Mouse (Mus musculus) T-helper 1 cell (primary cell): ENCODE measurements at regions not wholly inside any gene's neighbourhood (a gene's known extent, or its start where the extent isn't known, plus 50 kb on each side); places are given as distances from the start of the nearest gene placed in this dataset.

ENCODE experiments used
- in situ Hi-C: fragments of 300-600 bp; cut with MboI, MseI; formaldehyde crosslinking; loops from one replicate; pipeline ENCODE4 v1.15.1; 2025; ENCODE audit warnings: high pct_unique_total_duplicates

DNA sequence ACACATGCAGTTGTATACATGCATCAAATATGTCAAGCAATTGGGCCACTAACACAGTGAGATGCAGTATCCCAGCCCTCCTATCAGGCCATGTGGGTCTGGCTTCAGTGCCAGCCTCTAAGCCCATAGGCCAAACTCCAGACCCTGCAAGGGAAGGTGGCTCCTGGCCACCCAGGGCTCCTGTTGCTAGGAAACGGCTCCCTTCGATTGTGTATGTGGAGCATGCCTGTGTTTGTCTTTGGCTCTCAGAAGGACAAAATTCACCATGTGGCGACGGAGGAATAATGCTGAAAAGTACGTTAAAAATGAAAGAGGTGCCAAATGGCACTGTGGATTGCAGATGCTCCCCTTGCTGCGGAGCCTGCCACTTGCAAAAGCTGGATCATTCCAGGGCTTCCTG is 249.4 kb upstream of the Mki67 start:
- in situ Hi-C loops = no loop called here

DNA sequence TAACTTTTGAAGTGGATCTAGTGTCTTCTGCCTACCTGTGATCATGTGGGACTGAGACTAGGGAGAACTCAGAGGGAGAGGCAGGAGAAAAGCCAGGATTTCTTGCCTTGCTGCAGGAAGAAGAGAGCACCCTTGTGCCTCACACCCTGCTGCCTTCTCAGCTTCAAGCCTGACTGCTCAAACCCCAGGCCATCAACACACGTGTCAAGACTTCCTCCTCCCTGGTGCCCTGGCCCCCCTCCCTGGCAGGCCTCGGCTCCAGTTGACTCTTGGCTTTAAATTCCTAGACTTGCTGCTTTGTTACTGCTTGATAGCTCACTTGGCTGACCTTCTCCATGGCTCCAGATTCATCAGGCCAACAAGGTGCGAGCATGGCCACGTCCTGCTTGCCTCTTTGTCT is 250.1 kb upstream of the Mki67 start:
- in situ Hi-C loops = no loop called here

DNA sequence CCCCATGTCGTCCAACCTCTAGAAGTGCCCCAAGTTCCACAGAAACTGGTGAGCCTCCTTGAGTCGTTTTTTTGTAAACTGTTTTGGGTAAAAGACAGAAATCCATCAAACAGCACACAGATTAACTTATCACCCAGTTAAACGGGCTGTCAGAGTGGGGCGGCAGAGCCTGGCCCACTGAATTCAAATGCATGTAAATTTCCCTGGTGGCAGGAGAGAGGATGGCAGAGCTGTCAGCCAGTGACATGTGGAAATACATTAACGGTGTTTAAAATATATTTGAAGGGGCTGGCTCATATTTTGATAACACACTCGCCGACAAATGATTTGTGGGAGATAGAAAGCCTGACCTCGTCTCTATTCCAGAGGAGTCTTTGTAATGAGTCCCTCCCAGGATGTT is 252.5 kb upstream of the Mki67 start:
- in situ Hi-C loops = no loop called here

DNA sequence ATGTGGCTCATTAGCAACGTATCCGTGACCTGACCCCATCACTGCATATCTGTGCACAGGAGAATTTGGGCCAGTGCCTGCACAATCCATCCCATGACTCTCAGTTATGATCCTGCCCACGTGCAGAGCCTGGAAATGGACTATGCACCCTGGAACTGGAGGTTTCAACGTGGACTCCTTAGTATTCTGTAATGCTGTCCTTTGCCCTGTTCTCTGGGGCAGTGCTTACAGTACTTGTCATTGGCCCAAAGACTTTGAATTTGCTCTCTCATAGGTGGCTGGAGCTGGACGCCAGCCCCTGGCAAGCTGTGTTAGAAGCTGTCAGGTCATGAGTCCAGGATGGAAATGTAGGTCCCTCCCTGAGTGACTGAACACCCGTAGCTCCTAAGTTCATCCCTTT is 269.9 kb upstream of the Mki67 start:
- in situ Hi-C loops = no loop called here

DNA sequence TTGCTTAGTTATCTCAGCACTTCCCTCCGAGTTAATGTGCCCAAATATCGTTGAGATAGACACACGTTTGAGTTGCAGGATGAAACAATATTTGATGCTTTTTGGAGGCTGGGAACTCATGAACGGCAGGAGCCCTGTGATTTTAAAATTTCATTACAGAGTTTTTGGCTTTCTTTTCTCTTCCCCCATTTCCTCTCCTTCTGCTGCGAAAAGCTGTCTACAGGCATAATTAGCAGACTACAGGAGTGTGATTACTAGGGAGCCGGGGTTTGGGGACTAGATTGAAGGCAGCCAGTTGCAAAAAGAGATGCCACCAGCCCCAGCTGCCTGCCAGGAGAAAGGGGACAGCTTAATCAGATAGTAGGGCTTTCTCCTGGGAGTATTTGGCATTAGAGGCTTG is 274.2 kb upstream of the Mki67 start:
- in situ Hi-C loops = no loop called here

DNA sequence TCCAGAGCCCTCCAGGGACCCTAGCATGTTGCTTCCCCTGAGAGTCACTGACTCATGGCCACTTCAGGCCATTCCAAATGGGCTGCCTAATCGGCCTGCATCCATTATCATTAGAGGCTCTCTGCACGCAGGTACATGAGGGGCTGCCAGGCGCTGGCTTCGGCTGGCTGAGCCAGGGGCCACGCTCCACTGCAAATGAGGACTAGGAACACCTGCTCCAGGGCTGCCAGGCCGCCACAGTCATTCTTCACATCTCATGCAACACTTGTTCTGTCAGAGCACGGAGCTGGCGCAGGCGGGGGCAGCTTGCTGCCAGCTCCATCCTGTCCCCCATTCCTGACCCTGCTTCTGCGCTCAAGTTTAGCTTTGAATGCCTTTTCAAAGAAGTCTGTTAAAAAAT is 280.7 kb upstream of the Mki67 start:
- in situ Hi-C loops = no loop called here

DNA sequence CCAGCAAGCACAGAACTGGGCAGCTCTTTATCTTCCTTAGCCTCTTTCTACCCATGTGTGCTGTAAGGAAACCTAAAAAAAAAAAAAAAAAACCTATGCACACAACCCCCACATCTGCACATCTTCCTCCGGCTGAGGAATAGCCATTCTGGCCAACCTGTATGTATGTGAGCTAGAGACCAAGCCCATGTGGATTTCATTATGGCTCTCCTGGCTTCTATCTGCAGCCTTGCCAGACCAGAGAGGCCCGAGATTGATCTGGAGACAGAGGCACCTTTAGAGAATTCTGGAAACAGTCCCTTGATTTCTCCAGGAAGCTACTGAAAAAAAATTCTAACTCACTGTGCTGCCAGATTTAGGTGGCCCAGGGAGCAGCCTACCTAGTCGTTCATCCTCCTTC is 281.5 kb upstream of the Mki67 start:
- in situ Hi-C loops = no loop called here

DNA sequence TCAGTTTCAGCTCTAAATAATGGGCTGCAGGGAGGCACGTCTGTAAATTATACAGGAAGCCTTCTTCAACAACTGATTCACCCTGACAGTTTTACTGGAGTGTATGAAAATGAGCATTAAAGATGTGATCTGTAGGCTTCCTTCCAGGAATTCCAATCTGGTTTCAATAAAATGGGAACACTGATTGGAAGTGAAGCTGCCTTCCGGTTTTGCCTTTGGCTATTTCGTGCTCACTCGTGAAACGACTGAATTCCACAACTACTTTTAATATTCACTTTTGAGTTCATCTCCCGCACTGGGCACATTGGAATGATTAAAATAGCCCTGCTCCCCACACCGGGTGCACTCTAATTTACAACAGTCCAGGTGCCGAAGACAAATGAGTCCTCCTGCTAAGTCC is 286.2 kb upstream of the Mki67 start:
- in situ Hi-C loops = no loop called here

DNA sequence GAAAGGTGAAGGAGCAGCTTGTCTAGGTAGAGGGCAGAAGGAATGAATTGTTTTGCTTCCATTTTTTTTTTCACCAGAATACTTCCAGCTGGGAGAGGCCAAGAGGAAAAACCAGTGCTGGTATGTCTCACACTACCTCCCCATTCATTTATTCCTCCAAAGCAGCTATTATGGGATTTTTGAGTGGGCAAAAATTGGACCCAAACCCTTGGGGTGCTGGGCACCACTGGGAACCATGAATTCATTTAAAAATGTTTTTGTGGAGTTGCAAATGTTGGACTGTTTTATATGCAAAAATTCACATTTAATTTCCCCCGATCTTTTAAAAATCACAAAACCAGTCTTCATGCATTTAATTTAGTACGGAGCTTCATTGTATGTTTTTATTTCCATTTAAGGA is 287.1 kb upstream of the Mki67 start:
- in situ Hi-C loops = no loop called here

DNA sequence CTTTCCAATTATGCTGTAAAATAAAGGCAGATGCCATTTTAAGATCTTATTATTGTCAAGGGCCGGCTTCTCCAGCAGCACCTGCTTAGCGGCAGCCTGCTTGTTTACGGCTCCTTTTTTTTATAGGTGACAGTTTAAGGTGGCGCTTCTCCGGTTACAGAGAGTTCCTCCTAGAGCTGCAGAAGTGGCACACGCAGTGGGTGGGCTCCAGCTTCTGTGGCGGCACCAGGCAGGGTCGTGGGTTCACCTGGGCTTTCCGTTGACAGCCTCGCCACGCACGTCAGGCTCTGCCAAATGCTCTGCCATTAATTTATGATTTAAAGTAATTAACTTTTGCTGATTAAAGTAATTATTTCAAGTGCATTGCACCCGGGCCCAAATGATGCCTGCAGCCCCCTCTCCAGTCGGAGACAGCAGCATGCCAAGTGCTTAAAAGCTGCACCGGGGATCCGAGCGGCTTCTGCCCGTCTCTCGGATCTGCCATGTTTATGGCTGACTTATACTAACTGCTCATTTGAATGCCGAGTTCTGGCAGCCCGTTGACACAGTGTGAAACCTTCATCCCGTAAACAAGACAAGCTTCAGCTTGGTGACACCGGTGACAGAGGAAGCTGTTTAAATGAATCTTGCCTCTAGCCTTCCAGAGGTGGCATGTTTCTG is 291.8 kb upstream of the Mki67 start:
- in situ Hi-C loops = no loop called here

DNA sequence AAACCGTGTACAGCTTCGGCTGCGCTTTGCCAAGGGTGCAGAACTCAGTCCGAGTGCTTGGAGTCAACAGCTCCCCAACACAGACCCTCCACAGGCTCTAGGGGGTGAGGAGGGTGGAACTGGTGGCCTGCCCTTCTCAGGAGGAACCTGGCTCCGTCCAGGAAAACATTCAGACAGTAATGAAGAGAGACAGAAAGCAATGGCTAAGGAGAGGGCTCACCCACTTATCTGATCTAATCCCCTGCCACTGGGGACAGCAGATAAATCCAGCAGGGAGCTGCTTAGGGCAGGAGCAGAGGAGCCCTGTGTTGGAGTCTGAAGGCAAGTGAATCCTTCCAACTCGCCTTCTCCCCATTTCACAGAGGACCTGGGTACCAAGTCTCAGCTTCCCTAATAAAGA is 292.3 kb upstream of the Mki67 start:
- in situ Hi-C loops = no loop called here

DNA sequence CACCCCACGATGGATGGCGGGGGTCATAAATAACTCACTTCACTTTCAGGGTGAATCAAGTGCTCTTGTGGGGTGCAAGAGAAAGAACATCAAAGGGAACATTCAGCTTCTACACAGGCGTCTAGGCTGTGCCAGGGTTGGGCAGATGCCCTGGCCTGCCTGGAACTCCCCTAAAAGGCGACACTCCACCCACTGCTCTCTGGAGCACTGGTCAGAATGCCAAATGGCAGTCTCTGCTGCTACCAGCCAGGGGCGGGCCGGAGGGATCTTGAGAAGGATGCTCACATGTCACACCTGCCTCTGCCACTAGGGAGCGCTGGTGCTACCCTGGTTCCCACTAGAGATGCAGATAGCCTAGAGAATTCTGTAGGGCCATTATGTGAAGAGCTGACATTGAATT is 293.9 kb upstream of the Mki67 start:
- in situ Hi-C loops = no loop called here

DNA sequence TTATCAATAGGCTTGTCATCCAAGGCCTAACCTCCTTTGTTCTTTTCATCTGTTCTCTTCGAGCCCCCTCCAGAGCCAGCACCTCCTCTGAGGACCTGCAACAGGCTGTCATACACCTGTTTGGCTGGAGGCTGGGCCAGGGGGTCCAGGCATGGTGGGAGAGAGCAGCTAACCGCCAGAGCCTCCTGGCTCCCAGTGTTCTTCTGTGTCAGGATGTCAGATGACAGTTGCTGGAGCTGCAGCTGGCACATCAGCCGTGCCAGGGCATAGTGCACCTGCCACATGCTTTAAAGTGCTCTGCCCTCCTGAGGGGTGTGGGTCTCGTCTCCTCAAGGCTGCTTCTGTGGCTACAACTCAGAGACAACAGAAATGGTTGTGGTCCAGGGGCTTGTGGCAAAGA is 298.5 kb upstream of the Mki67 start:
- in situ Hi-C loops = no loop called here

DNA sequence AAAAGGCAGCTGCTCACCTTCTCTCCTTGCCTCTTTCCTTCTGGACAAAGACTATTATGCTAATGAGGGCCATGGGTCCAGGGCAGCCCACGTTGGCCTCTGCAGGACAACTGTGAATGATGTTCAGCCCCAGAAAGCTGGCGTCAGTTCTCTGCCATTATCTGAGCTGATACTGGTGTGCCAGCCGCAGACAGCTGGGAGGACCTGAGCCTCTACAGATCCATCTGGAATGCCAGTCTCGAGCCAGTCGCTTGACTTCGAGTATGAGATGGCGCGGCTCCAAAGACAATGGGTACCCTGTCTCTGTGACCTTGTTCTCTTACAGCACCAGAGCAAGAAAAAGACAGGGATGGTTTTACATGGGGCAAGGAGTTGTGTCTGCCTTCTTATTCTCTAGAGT is 300.8 kb upstream of the Mki67 start:
- in situ Hi-C loops = no loop called here

DNA sequence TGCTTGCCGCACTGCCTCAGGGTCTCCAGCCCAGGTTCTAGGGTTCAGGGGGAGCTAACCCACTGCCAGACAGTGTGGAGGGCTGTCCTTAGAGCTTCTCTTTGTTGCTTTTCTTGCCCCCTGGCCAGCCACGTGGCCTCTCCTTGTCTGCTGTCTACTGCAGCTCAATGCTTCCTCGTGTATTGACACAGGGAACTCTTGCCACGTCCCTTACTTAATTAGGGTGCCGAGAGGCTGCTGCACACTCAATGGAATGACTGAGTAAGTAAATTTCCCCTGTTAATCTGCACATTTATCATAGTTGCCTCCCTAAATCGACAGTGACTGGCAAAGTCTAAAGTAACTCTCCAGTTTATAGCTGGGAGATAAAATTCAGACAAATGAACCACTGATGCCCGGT is 304.4 kb upstream of the Mki67 start:
- in situ Hi-C loops = no loop called here

DNA sequence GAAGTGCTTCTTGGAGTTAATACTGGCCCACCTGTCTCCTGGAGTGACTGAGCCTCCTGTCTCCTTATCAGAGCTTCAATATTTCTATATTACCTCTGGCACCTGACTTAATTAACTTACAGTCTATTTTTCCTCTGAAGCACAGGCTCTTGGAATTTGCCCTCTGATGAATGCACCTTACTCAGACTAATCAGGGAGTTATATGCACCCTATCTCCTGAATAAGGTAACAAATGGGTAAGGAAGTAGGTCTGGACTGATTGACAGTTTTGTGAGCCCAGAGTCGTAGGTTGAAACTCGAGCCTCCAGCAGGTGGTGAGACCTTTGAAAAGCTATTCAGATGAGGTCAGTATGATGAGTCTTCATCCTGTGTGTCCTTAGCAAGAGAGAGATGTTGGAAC is 304.9 kb upstream of the Mki67 start:
- in situ Hi-C loops = no loop called here

DNA sequence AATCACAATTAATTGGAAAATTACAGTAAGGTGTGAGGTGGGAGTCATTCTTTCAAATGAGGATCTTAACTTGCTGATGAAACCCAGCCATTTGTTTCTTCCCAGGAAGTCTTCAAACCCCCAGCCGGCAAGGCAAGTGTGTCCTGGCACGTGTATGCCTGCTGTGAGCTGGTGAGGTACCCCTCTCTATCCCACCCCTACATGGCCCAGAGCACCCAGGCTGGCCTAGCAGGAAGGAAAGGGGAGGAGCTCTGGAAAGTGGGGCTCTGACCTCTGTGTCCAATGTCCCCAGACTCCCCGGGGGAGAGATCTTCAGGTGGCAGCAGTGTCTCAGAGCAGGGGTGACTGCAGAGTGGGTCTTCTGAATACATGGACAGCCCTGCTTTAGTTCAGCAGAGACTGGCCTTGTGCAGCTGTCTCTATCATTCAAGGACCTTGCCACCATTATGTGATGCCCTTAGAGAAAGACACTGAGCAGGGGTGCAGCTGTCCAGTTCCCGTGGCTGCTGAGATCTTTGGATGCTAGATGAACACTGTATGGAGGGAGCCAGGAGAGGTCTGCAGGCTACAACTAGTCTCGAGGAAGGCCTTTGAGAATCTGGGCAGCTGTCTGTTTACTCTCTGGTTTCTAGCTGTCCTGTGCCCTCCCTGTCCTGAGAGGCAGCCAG is 306.8 kb upstream of the Mki67 start:
- in situ Hi-C loops = no loop called here

DNA sequence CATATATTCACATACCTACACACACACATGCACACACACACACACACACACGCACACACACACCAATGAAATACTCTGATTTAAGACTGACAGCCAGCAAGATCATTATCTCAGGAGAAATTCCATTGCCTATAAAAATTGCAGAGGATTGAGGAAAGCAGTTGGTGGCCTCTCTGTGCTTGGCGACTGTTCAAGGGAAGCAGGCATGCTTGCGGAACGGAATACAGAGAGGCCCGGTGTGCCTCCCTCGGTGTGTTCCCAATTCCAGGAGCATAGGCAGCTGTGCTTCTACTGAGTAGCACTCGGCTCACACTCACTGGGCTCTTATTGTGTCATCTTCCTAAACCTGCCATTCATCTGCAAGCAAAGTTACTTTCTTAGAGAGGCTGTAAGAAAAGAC is 310.3 kb upstream of the Mki67 start:
- in situ Hi-C loops = no loop called here

DNA sequence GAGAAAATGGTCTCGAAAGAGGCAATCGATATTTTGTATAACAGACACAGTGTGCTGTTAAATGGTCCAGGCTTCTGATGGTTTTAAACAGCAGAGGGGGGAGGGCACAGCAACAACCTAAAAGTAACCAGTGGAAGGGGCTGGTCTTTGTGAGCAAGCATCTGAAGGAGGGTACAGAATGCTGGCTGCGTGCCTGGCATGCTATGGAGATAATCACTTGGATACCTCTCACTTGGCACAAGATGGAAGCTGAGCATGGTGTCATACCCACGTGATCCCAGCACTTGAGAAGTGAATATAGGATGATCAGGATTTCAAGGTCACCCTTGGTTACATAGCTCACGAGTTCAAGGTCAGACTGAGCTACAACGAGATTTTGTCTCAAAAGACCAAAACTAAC is 315.9 kb upstream of the Mki67 start:
- in situ Hi-C loops = no loop called here

DNA sequence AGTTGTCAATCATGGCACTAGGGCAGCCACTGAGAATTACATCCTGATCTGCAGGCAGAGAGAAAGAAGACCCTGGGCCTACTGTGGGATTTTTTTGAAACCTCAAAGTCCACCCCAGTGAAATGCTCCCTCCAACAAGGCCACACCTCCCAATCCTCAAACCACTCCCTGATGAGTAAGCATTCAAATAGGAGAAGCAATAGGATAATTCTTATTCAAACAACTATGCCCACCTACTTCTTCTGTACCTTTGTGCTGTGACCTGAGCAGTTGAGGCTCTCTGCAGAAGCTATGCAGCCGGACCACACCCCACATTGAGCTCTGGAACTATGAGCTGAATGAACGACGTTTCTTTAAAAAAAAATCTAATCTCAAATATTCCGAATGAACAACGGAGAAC is 317.4 kb upstream of the Mki67 start:
- in situ Hi-C loops = no loop called here

DNA sequence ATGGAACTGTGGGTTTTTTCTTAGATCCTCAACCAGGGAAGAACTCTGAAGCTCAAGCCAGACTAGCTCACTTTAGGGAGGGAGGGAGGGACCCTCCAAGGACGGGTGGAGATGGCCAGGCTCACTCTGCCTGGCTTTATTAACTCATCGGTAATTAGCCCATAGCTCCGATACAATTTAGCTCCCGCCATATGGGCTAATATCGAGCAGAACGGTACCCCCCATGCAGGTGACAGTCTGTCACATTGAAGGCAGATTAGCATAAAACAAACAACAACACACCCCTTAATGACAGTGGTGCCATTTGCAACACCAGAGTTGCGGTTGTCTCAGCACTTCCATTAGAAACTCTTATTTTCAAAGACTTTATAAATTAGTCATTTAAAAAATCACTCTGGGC is 319.6 kb upstream of the Mki67 start:
- in situ Hi-C loops = no loop called here

DNA sequence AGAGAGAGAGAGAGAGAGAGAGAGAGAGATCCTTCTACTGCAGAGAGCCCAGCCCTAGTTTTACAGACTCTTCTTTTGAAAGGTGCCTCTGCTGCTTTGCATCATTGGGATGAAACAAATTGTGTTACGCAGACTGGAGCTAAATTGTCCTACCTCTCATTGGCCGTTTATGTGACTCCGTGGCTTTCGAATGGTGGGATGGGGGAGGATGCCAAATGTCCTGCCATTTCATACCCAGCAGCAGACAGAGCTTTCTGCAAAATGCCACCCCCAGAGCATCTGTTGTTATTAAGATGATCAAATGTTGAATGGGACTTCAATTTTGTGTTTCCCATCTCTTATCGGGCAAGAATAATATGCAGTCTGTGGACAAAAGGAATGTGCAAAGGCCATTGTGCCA is 321.9 kb upstream of the Mki67 start:
- in situ Hi-C loops = no loop called here

DNA sequence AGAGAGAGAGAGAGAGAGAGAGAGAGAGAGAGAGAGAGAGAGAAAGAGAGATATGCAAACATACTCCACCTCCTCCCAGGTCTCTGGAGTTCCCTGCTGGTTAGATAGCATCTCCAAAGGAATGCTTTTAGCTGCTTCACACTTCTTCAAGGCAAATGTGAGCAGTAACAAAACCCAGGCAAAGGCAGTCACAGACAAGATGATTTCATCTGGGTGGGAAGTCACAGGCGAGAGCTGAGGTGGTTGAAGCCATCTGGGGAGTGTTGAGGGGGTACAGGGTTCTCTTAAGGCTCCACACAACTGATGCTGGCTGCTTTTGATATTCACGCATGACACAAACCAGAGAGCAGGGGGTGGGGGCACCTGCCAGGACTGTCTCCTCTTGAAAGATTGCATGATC is 322.7 kb upstream of the Mki67 start:
- in situ Hi-C loops = no loop called here

DNA sequence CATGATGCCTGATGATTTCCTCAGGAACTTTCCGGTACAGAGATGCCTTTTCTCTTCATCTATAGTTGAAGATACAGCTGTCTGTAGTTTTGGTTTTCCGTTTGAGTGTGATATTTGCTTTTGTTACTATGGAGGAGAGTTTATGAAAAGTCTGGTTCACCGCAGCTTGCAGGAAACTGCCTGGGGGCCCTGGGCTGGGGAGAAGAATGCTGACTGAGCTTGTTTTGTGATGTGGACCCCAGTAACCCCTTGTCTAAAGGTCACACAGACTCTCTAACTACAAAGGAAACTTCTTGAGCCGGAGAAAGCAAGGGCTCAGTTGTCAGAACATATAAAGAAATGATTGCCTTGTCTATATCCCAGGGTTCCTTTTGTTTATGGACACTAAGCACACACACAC is 325.8 kb upstream of the Mki67 start:
- in situ Hi-C loops = no loop called here
